Mouse (Mus musculus): ENCODE results near the gene Bri3. TPM values are rescaled to one million over a fixed set of nuclear protein-coding genes. Genes with fewer than 3 reads are reported as not detected.

The Bri3 gene
- total and polyA plus RNA-seq, 3 experiments, result 129 to 258 (median 152) TPM

DNA sequence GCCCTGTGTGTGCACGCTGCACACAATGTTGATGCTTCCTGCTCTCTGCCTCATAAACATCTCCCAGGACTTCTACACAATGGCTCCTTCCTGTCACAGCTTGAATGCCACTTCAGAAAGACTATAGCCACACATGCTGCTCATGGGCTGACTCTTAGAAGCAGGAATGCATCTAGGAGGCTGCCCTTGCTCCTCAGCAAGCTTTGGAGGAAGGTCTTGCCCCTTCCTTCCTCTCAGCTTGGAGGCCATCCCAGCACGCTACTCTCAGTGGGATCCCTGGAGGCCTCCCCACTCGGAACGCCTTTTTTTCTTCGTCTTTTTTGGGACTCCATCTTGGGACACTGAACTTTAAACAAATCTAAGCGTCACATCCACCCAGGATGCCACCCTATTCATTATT is 30.7 kb downstream of the Bri3 start:
- H3K4me3 ChIP-seq, result no peak overlapping the region
- H3K36me3 ChIP-seq (ENCODE audit: control insufficient read depth, insufficient read depth, low read length), result 0 out of 2 replicates have a peak, but pooled peaks cover 2% of the 10 kb centered on the region
- TF ChIP-seq POLR2A (IDR thresholded peaks at IDR 0.05; ENCODE audit: insufficient read depth, low read depth, low read length) (no peak), EP300 (IDR thresholded peaks at IDR 0.05; ENCODE audit: insufficient read depth, low read depth, low read length) (0 out of 2 replicates have a peak, but pooled peaks have one; percentile 9)
- H3K27me3 ChIP-seq (ENCODE audit: control insufficient read depth, insufficient read depth, low read length), result no peaks in the 10 kb centered on the region
- peak in 1 of 2 experiments; percentile 45 for DNase-seq
- H3K79me2 ChIP-seq (replicated peaks; ENCODE audit: control insufficient read depth, insufficient read depth, low read length), result no peaks in the 10 kb centered on the region
- H3K27ac ChIP-seq, result no peak overlapping the region; the same call in 1 of the 2 replicates
- no peak overlapping the region for H3K9ac ChIP-seq (ENCODE audit: low read depth, low read length)
- 33% methylated on average over 6 of the region's 6 CpGs for WGBS
- peaks cover 13% of the 10 kb centered on the region for H3K4me1 ChIP-seq (ENCODE audit: control insufficient read depth, insufficient read depth, low read length)
- intact Hi-C loops (cut with DNase I), result loop anchor here (2.0 kb wide), 1 partner anchor 18 kb away; no protein-coding TSS in a partner anchor

DNA sequence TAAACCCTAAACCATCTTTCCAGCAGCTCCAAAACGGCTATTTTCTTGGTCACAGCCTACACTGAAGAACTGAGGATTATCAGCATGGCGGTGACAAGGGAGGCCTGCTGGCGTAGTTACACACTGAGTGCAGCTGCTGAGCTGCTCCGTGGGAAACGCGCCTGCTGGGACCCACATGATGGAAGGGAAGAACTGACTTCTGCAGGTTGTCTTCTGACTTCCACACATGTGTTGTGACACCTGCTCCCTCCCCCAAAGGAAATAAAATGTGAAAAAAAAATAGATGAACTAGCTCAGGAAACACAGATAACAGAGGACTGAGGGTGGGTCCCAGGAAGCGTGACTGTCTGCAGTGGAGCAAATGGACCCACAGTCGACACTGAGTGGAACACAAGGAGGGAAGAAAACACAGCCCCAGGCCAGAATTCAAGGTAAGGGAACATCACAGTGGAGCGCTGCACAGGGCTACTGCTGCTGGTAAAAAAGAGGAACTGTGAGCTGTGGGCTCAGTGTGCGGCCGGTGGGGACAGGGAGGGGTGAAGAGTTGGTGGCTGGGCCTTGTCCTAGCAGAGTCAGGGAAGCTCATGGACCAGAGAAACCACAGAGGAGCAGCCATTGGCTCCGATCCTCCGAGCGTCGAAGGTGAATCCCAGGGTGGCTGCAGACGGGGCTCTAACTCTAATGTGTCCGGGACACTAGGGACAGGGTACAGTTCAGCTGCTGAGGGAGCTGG is 32.8 kb downstream of the Bri3 start:
- TF ChIP-seq EP300 (IDR thresholded peaks at IDR 0.05; ENCODE audit: insufficient read depth, low read depth, low read length), result no peak
- no peak for TF ChIP-seq CTCF (IDR thresholded peaks at IDR 0.05)
- no peak for TF ChIP-seq POLR2A (IDR thresholded peaks at IDR 0.05; ENCODE audit: insufficient read depth, low read depth, low read length)
- Histone ChIP-seq H3K4me1 (ENCODE audit: control insufficient read depth, insufficient read depth, low read length) (peaks cover 4% of the 10 kb centered on the region; the same call in 1 of the 2 replicates), H3K27ac (no peak overlapping the region), H3K27me3 (ENCODE audit: control insufficient read depth, insufficient read depth, low read length) (no peaks in the 10 kb centered on the region), H3K4me3 (no peak overlapping the region), H3K9ac (ENCODE audit: low read depth, low read length) (no peak overlapping the region), H3K79me2 (replicated peaks; ENCODE audit: control insufficient read depth, insufficient read depth, low read length) (no peaks in the 10 kb centered on the region), H3K36me3 (ENCODE audit: control insufficient read depth, insufficient read depth, low read length) (no peaks in the 10 kb centered on the region)
- intact Hi-C loops (cut with DNase I), result no loop called here
- 65% methylated on average over 17 of the region's 17 CpGs for WGBS
- peak in 1 of 2 experiments; percentile 43 for DNase-seq

DNA sequence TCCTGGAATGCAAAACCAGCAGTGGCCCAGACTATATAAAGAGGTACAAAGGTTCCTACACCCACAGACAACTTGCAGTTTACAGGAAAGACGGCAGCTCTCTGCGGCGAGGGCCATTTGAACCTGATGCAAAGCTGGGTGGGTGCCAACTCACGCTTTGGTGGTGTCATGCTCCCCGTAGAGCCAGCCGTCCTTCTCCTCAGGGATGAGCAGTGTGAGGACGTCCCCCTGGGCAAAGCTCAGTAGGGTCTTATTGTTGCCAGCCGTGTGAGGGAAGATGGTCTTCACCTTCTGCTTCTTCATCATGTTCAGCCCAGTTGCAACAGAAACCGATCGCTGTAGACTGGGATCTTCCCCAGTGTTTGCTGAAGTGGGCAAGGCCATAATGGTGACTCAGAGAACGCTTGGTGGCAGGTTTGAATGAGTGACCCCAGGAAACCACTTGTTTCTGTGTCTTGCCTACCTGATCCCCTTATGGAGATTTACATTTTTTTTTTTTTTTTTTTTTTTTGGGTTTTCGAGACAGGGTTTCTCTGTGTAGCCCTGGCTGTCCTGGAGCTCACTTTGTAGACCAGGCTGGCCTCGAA is 34.2 kb downstream of the Bri3 start:
- DNase-seq, result no peak
- 86% methylated on average over 12 of the region's 13 CpGs for WGBS
- H3K4me1 ChIP-seq (ENCODE audit: control insufficient read depth, insufficient read depth, low read length), result peaks cover 4% of the 10 kb centered on the region
- H3K36me3 ChIP-seq (ENCODE audit: control insufficient read depth, insufficient read depth, low read length), result no peaks in the 10 kb centered on the region
- no peaks in the 10 kb centered on the region for H3K79me2 ChIP-seq (replicated peaks; ENCODE audit: control insufficient read depth, insufficient read depth, low read length)
- H3K4me3 ChIP-seq, result no peak overlapping the region
- H3K27me3 ChIP-seq (ENCODE audit: control insufficient read depth, insufficient read depth, low read length), result no peaks in the 10 kb centered on the region
- H3K9ac ChIP-seq (ENCODE audit: low read depth, low read length), result no peak overlapping the region
- intact Hi-C loops (cut with DNase I), result no loop called here
- no peak overlapping the region for H3K27ac ChIP-seq
- no peak for TF ChIP-seq EP300 (IDR thresholded peaks at IDR 0.05; ENCODE audit: insufficient read depth, low read depth, low read length)

DNA sequence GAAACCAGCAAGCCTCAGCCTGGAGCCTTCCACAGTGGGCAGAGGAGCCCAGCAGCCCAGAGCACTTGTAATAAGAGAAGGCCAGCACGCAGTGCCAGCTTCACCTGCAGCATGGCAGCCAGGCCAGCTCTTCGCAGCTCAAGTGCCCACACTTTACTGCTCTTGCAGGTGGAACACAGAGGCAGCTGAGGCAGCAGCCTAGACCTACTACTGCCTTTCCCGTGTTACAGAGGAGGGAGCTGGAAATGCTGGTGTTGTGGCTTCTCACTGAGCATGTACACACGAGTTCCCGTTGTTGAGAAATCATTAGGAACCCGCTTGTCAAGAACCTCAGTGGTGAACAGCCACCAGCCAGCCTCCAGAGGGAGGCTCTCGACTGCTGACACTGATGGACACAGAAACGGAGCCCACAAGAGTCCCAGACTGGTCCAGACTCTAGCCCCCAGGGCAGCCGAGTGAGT is 34.9 kb downstream of the Bri3 start:
- Histone ChIP-seq H3K27me3 (ENCODE audit: control insufficient read depth, insufficient read depth, low read length) (no peaks in the 10 kb centered on the region), H3K4me1 (ENCODE audit: control insufficient read depth, insufficient read depth, low read length) (peaks cover 6% of the 10 kb centered on the region), H3K9ac (ENCODE audit: low read depth, low read length) (no peak overlapping the region), H3K4me3 (no peak overlapping the region), H3K36me3 (ENCODE audit: control insufficient read depth, insufficient read depth, low read length) (no peaks in the 10 kb centered on the region), H3K79me2 (replicated peaks; ENCODE audit: control insufficient read depth, insufficient read depth, low read length) (no peaks in the 10 kb centered on the region), H3K27ac (no peak overlapping the region)
- intact Hi-C loops (cut with DNase I), result no loop called here
- DNase-seq, result no peak
- no peak for TF ChIP-seq CTCF (IDR thresholded peaks at IDR 0.05)
- TF ChIP-seq POLR2A (IDR thresholded peaks at IDR 0.05; ENCODE audit: insufficient read depth, low read depth, low read length), result no peak
- TF ChIP-seq EP300 (IDR thresholded peaks at IDR 0.05; ENCODE audit: insufficient read depth, low read depth, low read length), result no peak
- 76% methylated on average over 9 of the region's 9 CpGs for WGBS

DNA sequence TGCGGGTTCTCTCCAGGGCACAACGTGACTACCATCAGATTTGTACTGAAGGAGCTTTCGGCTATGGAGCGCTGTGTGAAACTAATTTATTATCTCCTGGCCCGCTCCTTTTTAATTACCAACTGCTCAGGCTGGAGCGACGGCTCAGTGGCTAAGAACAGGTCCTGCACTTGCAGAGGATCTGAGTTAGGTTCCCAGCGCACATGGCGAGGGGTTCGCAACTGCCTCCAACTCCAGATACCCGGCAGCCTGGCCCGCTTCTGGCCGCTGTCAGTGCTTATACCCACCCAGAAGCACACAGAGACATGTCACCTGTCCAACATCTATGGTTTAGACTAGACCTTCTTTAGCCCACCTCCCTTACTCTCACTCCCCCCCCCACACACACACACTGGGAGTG is 35.7 kb downstream of the Bri3 start:
- Histone ChIP-seq H3K4me3 (no peak overlapping the region), H3K79me2 (replicated peaks; ENCODE audit: control insufficient read depth, insufficient read depth, low read length) (no peaks in the 10 kb centered on the region), H3K27me3 (ENCODE audit: control insufficient read depth, insufficient read depth, low read length) (no peaks in the 10 kb centered on the region), H3K36me3 (ENCODE audit: control insufficient read depth, insufficient read depth, low read length) (no peaks in the 10 kb centered on the region), H3K27ac (no peak overlapping the region), H3K4me1 (ENCODE audit: control insufficient read depth, insufficient read depth, low read length) (peaks cover 2% of the 10 kb centered on the region), H3K9ac (ENCODE audit: low read depth, low read length) (no peak overlapping the region)
- intact Hi-C loops (cut with DNase I), result no loop called here
- DNase-seq, result no peak
- 97% methylated on average over 13 of the region's 13 CpGs for WGBS
- TF ChIP-seq EP300 (IDR thresholded peaks at IDR 0.05; ENCODE audit: insufficient read depth, low read depth, low read length), result no peak
- TF ChIP-seq POLR2A (IDR thresholded peaks at IDR 0.05; ENCODE audit: insufficient read depth, low read depth, low read length), result no peak
- no peak for TF ChIP-seq CTCF (IDR thresholded peaks at IDR 0.05)
